Mouse (Mus musculus) thymus, adult 2 months (tissue): Measurements from ENCODE around the gene Resf1. TPM values are rescaled to one million over a fixed set of nuclear protein-coding genes. Genes with fewer than 3 reads are reported as not detected.
"Not testable (repeated sequence)": the region's sequence is repeated elsewhere in the genome, so short reads cannot be mapped to it uniquely, and the experiment has no call there.

Experiments used
- DNase-seq: peaks from one replicate; pipeline ENCODE4 v3.0.0; 2021
- H3K27ac ChIP-seq: fragments of 200-500 bp; 2 replicates; pipeline ENCODE4 v1.5.1; 2012; ENCODE audit warnings: low read length, control low read depth; ENCODE audit not compliant: control insufficient read depth, insufficient read depth
- H3K27me3 ChIP-seq: fragments of 200-500 bp; 2 replicates; pipeline ENCODE4 v1.6.1; 2012; ENCODE audit warnings: mild to moderate bottlenecking, low read length, moderate library complexity, mixed read lengths; ENCODE audit not compliant: control insufficient read depth, insufficient read depth
- H3K36me3 ChIP-seq: fragments of 200-500 bp; 2 replicates; pipeline ENCODE4 v1.6.1; 2012; ENCODE audit warnings: mild to moderate bottlenecking, low read length, moderate library complexity; ENCODE audit not compliant: control insufficient read depth, insufficient read depth
- H3K4me1 ChIP-seq: fragments of 200-500 bp; replicated peaks from 2 replicates; pipeline ENCODE4 v1.6.1; 2012; ENCODE audit warnings: low read length; ENCODE audit not compliant: control insufficient read depth, insufficient read depth
- H3K4me3 ChIP-seq: fragments of 200-500 bp; 2 replicates; pipeline ENCODE4 v1.5.1; 2012; ENCODE audit warnings: mild to moderate bottlenecking, low read length, control low read depth, moderate library complexity; ENCODE audit not compliant: control insufficient read depth, insufficient read depth
- CTCF ChIP-seq: fragments of 200-500 bp; IDR thresholded peaks from 2 replicates; pipeline ENCODE4 v1.5.1; 2012; ENCODE audit warnings: mild to moderate bottlenecking, control low read depth, low read length, moderate library complexity, borderline replicate concordance; ENCODE audit not compliant: control insufficient read depth, poor library complexity, insufficient read depth; ENCODE audit errors: extremely low read depth
- POLR2A ChIP-seq: fragments of 200-500 bp; IDR thresholded peaks from 2 replicates; pipeline ENCODE4 v1.6.1; 2012; ENCODE audit warnings: mild to moderate bottlenecking, low read length, control low read depth, moderate library complexity; ENCODE audit not compliant: control insufficient read depth, poor library complexity, insufficient read depth; ENCODE audit errors: extremely low read depth
- WGBS: fragments of 180-500 bp; shearing (Covaris S2); methylation state at CpG from one replicate; pipeline ENCODE4 v1.1.7; 2018; 5-methylcytosine and 5-hydroxymethylcytosine counted together
- polyA plus RNA-seq: library from polyadenylated mRNA; depleted of rRNA; stranded (reverse); fragments of >200 nt; gene quantifications from 2 replicates; pipeline ENCODE4 v1.2.3, GENCODE M21; 2012; rRNA removed

Resf1 gene
- 14.3 and 18.5 TPM in 2 replicates for polyA plus RNA-seq

- WGBS = 7% methylated on average over 61 of the region's 61 CpGs
- Histone ChIP-seq H3K27ac (peak within 1 kb of the TSS; percentile 92), H3K36me3 (peaks cover 9% of the 10 kb centered on the region), H3K4me1 (no peaks in the 10 kb centered on the region), H3K27me3 (no peaks in the 10 kb centered on the region), H3K4me3 (peak within 1 kb of the TSS; percentile 93)
- DNase-seq = peak; percentile 86
- TF ChIP-seq CTCF (peak; percentile 42; the same call in 1 of the 2 replicates), POLR2A (peak; percentile 81)
These were observed at the start of gene Resf1 for GRCm38 (mm10) chr6:149308956-149309932. Gene Resf1 (plus strand): TSS chr6:149309414.

GRCm38 (mm10) chr6:149260801-149261239 is 48.4 kb upstream of the Resf1 start:
- WGBS = 86% methylated on average over 3 of the region's 3 CpGs
- no peak overlapping the region for H3K27ac ChIP-seq
- H3K4me3 ChIP-seq = no peak overlapping the region
- no peaks in the 10 kb centered on the region for H3K27me3 ChIP-seq
- DNase-seq = no peak
- H3K4me1 ChIP-seq = no peaks in the 10 kb centered on the region
- TF ChIP-seq CTCF (no peak), POLR2A (no peak)
- no peaks in the 10 kb centered on the region for H3K36me3 ChIP-seq

GRCm38 (mm10) chr6:149267951-149268350 is 41.3 kb upstream of the Resf1 start:
- Histone ChIP-seq H3K27ac (no peak overlapping the region), H3K27me3 (no peaks in the 10 kb centered on the region), H3K36me3 (no peaks in the 10 kb centered on the region), H3K4me1 (no peaks in the 10 kb centered on the region), H3K4me3 (no peak overlapping the region)
- no peak for DNase-seq
- TF ChIP-seq CTCF = no peak
- no peak for TF ChIP-seq POLR2A

- Histone ChIP-seq H3K27me3 (no peaks in the 10 kb centered on the region), H3K36me3 (no peaks in the 10 kb centered on the region), H3K27ac (no peak overlapping the region), H3K4me1 (no peaks in the 10 kb centered on the region), H3K4me3 (no peak overlapping the region)
- no peak for DNase-seq
- TF ChIP-seq POLR2A (no peak), CTCF (no peak)
- 82% methylated on average over 2 of the region's 2 CpGs for WGBS
These were observed 30.9 kb upstream of the Resf1 start for GRCm38 (mm10) chr6:149278248-149278731.

GRCm38 (mm10) chr6:149278866-149279265 is 30.3 kb upstream of the Resf1 start:
- Histone ChIP-seq H3K27me3 (no peaks in the 10 kb centered on the region), H3K27ac (no peak overlapping the region), H3K36me3 (no peaks in the 10 kb centered on the region), H3K4me3 (no peak overlapping the region), H3K4me1 (no peaks in the 10 kb centered on the region)
- 93% methylated on average over 1 of the region's 1 CpGs for WGBS
- DNase-seq = no peak
- TF ChIP-seq CTCF (no peak), POLR2A (no peak)

- H3K27ac ChIP-seq = no peak overlapping the region
- H3K4me1 ChIP-seq = no peaks in the 10 kb centered on the region
- no peak overlapping the region for H3K4me3 ChIP-seq
- TF ChIP-seq CTCF = no peak
- no peak for TF ChIP-seq POLR2A
- no peaks in the 10 kb centered on the region for H3K27me3 ChIP-seq
- no peak for DNase-seq
- H3K36me3 ChIP-seq = no peaks in the 10 kb centered on the region
These were observed 28.7 kb upstream of the Resf1 start for GRCm38 (mm10) chr6:149280511-149280910.

GRCm38 (mm10) chr6:149288190-149288589 is 21.0 kb upstream of the Resf1 start:
- H3K27me3 ChIP-seq, DNase-seq, H3K4me1 ChIP-seq, H3K4me3 ChIP-seq, H3K36me3 ChIP-seq, H3K27ac ChIP-seq: not testable (repeated sequence)
- 93% methylated on average over 9 of the region's 9 CpGs for whole genome bisulfite sequencing

GRCm38 (mm10) chr6:149303231-149303630 is 6.0 kb upstream of the Resf1 start:
- not testable (repeated sequence) for H3K36me3 ChIP-seq, DNase-seq, H3K27me3 ChIP-seq, H3K4me1 ChIP-seq, H3K4me3 ChIP-seq, H3K27ac ChIP-seq
